Mouse (Mus musculus) liver, embryonic 13.5 days (tissue): ENCODE measurements at regions not wholly inside any gene's neighbourhood (a gene's known extent, or its start where the extent isn't known, plus 50 kb on each side); places are given as distances from the start of the nearest gene placed in this dataset.

ENCODE experiments used
- ATAC-seq: fragments of 200-750 bp; cut with Nextera tagmentation; 2 replicates; pipeline ENCODE4 v1.8.0; 2017; ENCODE audit warnings: low read depth, mild to moderate bottlenecking, moderate number of reproducible peaks, moderate library complexity
- DNase-seq: peaks from one replicate; pipeline ENCODE4 v3.0.0; 2022
- H3K27ac ChIP-seq: fragments of 300-500 bp; sonication (generic); 2 replicates; pipeline ENCODE4 v1.5.1; 2015; ENCODE audit warnings: moderate library complexity, mild to moderate bottlenecking, inconsistent platforms
- H3K27me3 ChIP-seq: fragments of 300-500 bp; sonication (generic); 2 replicates; pipeline ENCODE4 v1.6.1; 2015; ENCODE audit warnings: mild to moderate bottlenecking, inconsistent platforms
- H3K36me3 ChIP-seq: fragments of 300-500 bp; sonication (generic); 2 replicates; pipeline ENCODE4 v1.6.1; 2015; ENCODE audit warnings: mild to moderate bottlenecking, inconsistent platforms
- H3K4me1 ChIP-seq: fragments of 300-500 bp; sonication (generic); replicated peaks from 2 replicates; pipeline ENCODE4 v1.6.1; 2015; ENCODE audit warnings: inconsistent platforms
- H3K4me2 ChIP-seq: fragments of 300-500 bp; sonication (generic); 2 replicates; pipeline ENCODE4 v1.6.1; 2015; ENCODE audit warnings: inconsistent platforms, mild to moderate bottlenecking, moderate library complexity
- H3K4me3 ChIP-seq: fragments of 300-500 bp; sonication (generic); replicated peaks from 2 replicates; pipeline ENCODE4 v1.5.1; 2015; ENCODE audit warnings: mild to moderate bottlenecking, inconsistent platforms
- H3K9ac ChIP-seq: fragments of 300-500 bp; sonication (generic); 2 replicates; pipeline ENCODE4 v1.6.1; 2015; ENCODE audit warnings: mild to moderate bottlenecking, inconsistent platforms
- H3K9me3 ChIP-seq: fragments of 300-500 bp; sonication (generic); replicated peaks from 2 replicates; pipeline ENCODE4 v1.6.1; 2016; ENCODE audit warnings: inconsistent platforms
- WGBS: fragments of 180-500 bp; shearing (Covaris S2); methylation state at CpG from one replicate; pipeline ENCODE4 v1.1.7; 2015; ENCODE audit not compliant: insufficient replicate concordance; 5-methylcytosine and 5-hydroxymethylcytosine counted together

DNA sequence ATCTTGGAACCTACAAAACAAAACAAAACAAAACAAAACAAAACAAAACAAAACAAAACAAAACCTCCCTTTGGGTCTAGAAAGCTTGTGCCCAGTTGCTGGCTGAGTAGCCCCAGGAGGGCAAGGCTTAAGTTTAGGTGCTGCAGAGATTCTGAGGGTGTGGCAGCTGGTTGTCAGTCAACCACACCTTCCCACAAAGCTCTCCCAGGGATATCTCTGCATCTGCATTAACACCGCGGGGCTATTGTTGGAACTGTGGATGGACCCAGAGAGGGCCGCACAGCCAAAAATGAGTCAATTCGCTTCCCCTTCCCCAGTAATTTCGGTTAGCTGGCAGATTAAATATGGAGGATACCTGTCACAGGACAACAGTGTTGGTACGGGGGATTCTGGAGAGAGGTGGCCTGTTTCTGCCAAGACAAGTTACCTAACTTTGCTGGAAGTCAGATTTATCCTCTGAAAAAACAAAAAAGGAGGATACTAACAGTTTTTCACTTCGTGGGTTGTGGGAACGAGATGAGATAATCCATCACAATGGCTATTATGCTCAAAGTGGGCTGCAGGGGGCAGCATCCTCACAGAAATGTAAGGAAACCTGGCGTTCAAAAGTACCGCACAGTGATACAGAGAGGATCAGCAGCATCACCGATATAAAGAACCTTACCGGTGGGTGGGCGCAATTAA, 96.7 kb downstream of the 1500009L16Rik start:
- no peak for ATAC-seq

GRCm38 (mm10) chr10:83819950-83820275, 97.2 kb downstream of the 1500009L16Rik start:
- Histone ChIP-seq H3K4me2 (no peak overlapping the region), H3K27me3 (no peaks in the 10 kb centered on the region), H3K9ac (no peak overlapping the region), H3K9me3 (no peaks in the 10 kb centered on the region), H3K36me3 (no peaks in the 10 kb centered on the region), H3K27ac (no peak overlapping the region), H3K4me3 (no peak overlapping the region), H3K4me1 (no peaks in the 10 kb centered on the region)
- no peak for DNase-seq
- 67% methylated on average over 8 of the region's 8 CpGs for WGBS
- no peak for ATAC-seq

More for the DNA sequence above, 96.7 kb downstream of the 1500009L16Rik start:
- no peaks in the 10 kb centered on the region for H3K9me3 ChIP-seq
- H3K27me3 ChIP-seq = no peaks in the 10 kb centered on the region
- no peak overlapping the region for H3K9ac ChIP-seq
- no peaks in the 10 kb centered on the region for H3K4me1 ChIP-seq
- 14% methylated on average over 13 of the region's 13 CpGs for WGBS
- no peak overlapping the region for H3K4me3 ChIP-seq
- H3K27ac ChIP-seq = no peak overlapping the region
- no peaks in the 10 kb centered on the region for H3K36me3 ChIP-seq
- DNase-seq = no peak
- no peak overlapping the region for H3K4me2 ChIP-seq

DNA sequence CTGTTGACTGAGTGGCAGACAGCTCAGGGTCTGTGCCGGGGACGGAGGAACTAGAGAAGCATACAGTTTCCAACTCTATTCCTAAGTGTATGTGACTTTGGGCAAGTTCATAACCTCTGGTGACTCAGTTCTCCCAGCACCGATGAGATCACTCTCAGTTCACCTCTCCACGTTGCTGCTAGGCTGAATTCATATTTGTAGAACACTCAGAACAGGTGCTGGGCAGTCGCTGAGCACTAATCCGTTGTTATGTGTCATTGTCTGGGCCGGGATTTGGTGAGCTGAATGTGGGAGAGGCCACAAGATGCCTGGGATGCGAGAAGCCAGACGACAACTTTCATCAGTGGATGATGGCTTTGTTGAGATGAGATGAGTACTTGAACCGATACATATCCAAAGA, 98.4 kb downstream of the 1500009L16Rik start:
- Histone ChIP-seq H3K36me3 (no peaks in the 10 kb centered on the region), H3K27me3 (no peaks in the 10 kb centered on the region), H3K4me1 (no peaks in the 10 kb centered on the region), H3K4me2 (no peak overlapping the region), H3K27ac (no peak overlapping the region), H3K9ac (no peak overlapping the region), H3K4me3 (no peak overlapping the region), H3K9me3 (no peaks in the 10 kb centered on the region)
- WGBS = 54% methylated on average over 10 of the region's 10 CpGs
- ATAC-seq (no peak), DNase-seq (no peak)

GRCm38 (mm10) chr10:83826105-83826504, 103.4 kb downstream of the 1500009L16Rik start:
- DNase-seq (no peak), ATAC-seq (no peak)
- no peak overlapping the region for H3K27ac ChIP-seq
- no peaks in the 10 kb centered on the region for H3K27me3 ChIP-seq
- H3K9ac ChIP-seq = no peak overlapping the region
- H3K36me3 ChIP-seq = no peaks in the 10 kb centered on the region
- no peaks in the 10 kb centered on the region for H3K9me3 ChIP-seq
- no peak overlapping the region for H3K4me2 ChIP-seq
- 59% methylated on average over 5 of the region's 5 CpGs for WGBS
- H3K4me1 ChIP-seq = no peaks in the 10 kb centered on the region
- H3K4me3 ChIP-seq = no peak overlapping the region

GRCm38 (mm10) chr10:83836351-83836750, 113.7 kb downstream of the 1500009L16Rik start:
- Histone ChIP-seq H3K9ac (no peak overlapping the region), H3K4me1 (no peaks in the 10 kb centered on the region), H3K9me3 (no peaks in the 10 kb centered on the region), H3K27ac (no peak overlapping the region), H3K36me3 (no peaks in the 10 kb centered on the region), H3K4me3 (no peak overlapping the region), H3K4me2 (no peak overlapping the region), H3K27me3 (no peaks in the 10 kb centered on the region)
- no peak for DNase-seq
- ATAC-seq = no peak
- 58% methylated on average over 5 of the region's 5 CpGs for WGBS

GRCm38 (mm10) chr10:83840226-83840625, 117.6 kb downstream of the 1500009L16Rik start:
- DNase-seq (no peak), ATAC-seq (no peak)
- H3K9ac ChIP-seq = no peak overlapping the region
- no peak overlapping the region for H3K4me3 ChIP-seq
- H3K27ac ChIP-seq = no peak overlapping the region
- H3K27me3 ChIP-seq = no peaks in the 10 kb centered on the region
- no peaks in the 10 kb centered on the region for H3K9me3 ChIP-seq
- no peaks in the 10 kb centered on the region for H3K4me1 ChIP-seq
- WGBS = 52% methylated on average over 3 of the region's 3 CpGs
- H3K36me3 ChIP-seq = no peaks in the 10 kb centered on the region
- H3K4me2 ChIP-seq = no peak overlapping the region

DNA sequence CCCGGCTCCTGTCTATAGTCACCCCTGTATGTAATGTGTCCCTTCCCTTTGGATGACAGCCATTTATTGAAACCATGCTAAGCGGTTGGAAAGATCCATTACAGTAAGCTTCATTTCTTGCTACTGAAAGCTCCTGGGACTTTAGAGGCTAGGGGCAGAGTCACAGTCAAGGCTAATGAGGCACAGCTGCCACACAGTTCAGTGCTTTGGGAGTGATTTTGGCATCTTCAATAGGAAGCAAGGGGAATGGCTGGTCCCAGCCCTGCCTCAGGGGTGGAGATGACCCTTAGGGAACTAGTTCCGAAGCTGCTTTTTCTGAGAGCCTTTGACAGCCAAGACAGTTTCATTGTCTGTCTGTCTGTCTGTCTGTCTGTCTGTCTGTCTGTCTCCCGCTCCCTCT, 128.2 kb downstream of the 1500009L16Rik start:
- Histone ChIP-seq H3K9ac (no peak overlapping the region), H3K27ac (no peak overlapping the region), H3K9me3 (no peaks in the 10 kb centered on the region), H3K4me2 (no peak overlapping the region), H3K4me1 (no peaks in the 10 kb centered on the region), H3K36me3 (no peaks in the 10 kb centered on the region), H3K4me3 (no peak overlapping the region), H3K27me3 (no peaks in the 10 kb centered on the region)
- no peak for ATAC-seq
- DNase-seq = no peak
- whole genome bisulfite sequencing = 71% methylated on average over 4 of the region's 4 CpGs

GRCm38 (mm10) chr10:83852194-83852593, 129.5 kb downstream of the 1500009L16Rik start:
- H3K9ac ChIP-seq = no peak overlapping the region
- no peaks in the 10 kb centered on the region for H3K4me1 ChIP-seq
- H3K4me2 ChIP-seq = no peak overlapping the region
- 65% methylated on average over 5 of the region's 5 CpGs for WGBS
- H3K4me3 ChIP-seq = no peak overlapping the region
- no peaks in the 10 kb centered on the region for H3K36me3 ChIP-seq
- H3K27me3 ChIP-seq = no peaks in the 10 kb centered on the region
- DNase-seq (no peak), ATAC-seq (no peak)
- H3K9me3 ChIP-seq = no peaks in the 10 kb centered on the region
- no peak overlapping the region for H3K27ac ChIP-seq

DNA sequence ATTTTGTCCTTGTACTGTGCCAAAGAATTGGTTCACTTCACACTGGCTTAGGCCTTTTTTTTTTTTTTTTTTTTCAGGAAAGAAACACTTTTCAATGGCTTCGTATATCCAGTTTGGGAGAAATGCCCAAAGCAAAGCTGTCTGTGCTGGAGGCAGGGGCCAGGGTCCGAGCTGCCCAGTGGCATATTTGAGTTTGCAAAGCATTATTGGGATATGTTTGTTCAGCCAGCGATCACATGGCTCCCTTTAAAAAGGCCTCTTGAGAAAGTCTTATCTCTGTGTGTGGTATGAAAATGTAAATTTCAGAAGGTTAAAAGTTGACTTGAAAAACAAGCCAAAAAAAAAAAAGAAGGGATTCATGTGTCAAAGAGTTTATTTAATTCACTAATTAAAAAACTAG, 130.1 kb downstream of the 1500009L16Rik start:
- H3K9ac ChIP-seq = no peak overlapping the region
- ATAC-seq (no peak), DNase-seq (no peak)
- no peaks in the 10 kb centered on the region for H3K27me3 ChIP-seq
- no peak overlapping the region for H3K27ac ChIP-seq
- no peaks in the 10 kb centered on the region for H3K9me3 ChIP-seq
- WGBS = 50% methylated on average over 3 of the region's 3 CpGs
- no peak overlapping the region for H3K4me2 ChIP-seq
- H3K4me1 ChIP-seq = no peaks in the 10 kb centered on the region
- no peaks in the 10 kb centered on the region for H3K36me3 ChIP-seq
- no peak overlapping the region for H3K4me3 ChIP-seq

DNA sequence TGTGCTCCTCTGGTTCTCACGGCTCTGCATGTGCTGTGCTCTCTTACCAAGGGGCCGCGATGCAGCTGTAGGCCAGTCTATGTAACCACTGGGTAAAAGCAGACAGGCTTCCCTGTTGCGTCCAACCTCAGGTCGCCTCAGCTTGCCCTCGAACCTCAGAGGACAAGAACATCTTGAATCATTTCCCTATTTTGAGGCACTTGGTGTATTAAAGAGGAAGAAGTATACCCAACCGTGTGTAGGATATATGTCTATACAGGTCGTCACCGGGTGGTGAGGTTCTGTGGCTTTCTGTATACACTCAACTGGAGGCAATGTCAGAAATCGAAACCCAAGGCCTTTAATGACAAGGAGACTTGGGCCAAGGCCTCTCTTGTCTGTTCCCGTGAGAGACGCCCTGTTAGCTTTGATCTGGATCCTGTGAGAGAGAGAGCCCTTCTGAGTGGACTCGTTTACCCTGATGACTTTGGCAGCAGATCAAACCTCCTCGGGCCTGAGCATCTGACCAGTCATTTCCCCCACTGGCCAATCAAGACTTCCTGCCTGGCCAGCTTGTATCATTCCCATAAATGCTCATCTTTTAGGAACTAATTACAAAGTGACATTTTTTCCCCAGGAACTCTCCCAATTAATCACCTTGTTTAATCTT, 135.3 kb downstream of the 1500009L16Rik start:
- Histone ChIP-seq H3K4me2 (no peak overlapping the region), H3K9ac (no peak overlapping the region), H3K4me1 (no peaks in the 10 kb centered on the region), H3K36me3 (no peaks in the 10 kb centered on the region), H3K9me3 (no peaks in the 10 kb centered on the region), H3K4me3 (no peak overlapping the region), H3K27ac (no peak overlapping the region), H3K27me3 (no peaks in the 10 kb centered on the region)
- no peak for DNase-seq
- 42% methylated on average over 14 of the region's 14 CpGs for WGBS
- no peak for ATAC-seq

GRCm38 (mm10) chr10:83858689-83859088, 136.0 kb downstream of the 1500009L16Rik start:
- no peak overlapping the region for H3K27ac ChIP-seq
- WGBS = 38% methylated on average over 6 of the region's 6 CpGs
- H3K27me3 ChIP-seq = no peaks in the 10 kb centered on the region
- no peak for DNase-seq
- H3K9ac ChIP-seq = no peak overlapping the region
- no peak overlapping the region for H3K4me3 ChIP-seq
- no peaks in the 10 kb centered on the region for H3K4me1 ChIP-seq
- no peak for ATAC-seq
- no peaks in the 10 kb centered on the region for H3K9me3 ChIP-seq
- H3K36me3 ChIP-seq = no peaks in the 10 kb centered on the region
- H3K4me2 ChIP-seq = no peak overlapping the region

DNA sequence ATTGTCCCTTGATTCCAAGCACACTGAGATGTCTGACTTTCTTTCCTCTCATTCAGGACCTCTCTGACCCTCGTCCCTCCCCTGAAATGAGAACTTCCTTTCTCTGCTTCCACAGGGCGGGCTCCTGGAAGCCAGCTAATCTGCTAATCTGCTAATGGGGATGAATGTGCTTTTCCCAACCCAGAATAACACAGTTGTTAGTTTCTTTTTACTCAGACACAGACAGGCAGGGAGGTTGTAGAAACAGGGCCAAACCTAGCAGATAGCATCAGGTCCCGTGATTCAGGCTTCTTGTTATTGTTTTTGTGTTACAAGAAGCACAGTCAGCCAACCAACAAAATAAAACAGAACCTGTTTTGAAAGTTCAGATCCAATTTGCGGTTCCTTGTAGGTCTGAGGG, 137.0 kb downstream of the 1500009L16Rik start:
- ATAC-seq = no peak
- no peak overlapping the region for H3K4me2 ChIP-seq
- 37% methylated on average over 4 of the region's 4 CpGs for WGBS
- no peaks in the 10 kb centered on the region for H3K4me1 ChIP-seq
- no peak for DNase-seq
- no peaks in the 10 kb centered on the region for H3K27me3 ChIP-seq
- H3K36me3 ChIP-seq = no peaks in the 10 kb centered on the region
- H3K9me3 ChIP-seq = no peaks in the 10 kb centered on the region
- no peak overlapping the region for H3K9ac ChIP-seq
- H3K27ac ChIP-seq = no peak overlapping the region
- H3K4me3 ChIP-seq = no peak overlapping the region
